ENCODE assay signal across 9 mouse cellular contexts in the genomic region with DNA sequence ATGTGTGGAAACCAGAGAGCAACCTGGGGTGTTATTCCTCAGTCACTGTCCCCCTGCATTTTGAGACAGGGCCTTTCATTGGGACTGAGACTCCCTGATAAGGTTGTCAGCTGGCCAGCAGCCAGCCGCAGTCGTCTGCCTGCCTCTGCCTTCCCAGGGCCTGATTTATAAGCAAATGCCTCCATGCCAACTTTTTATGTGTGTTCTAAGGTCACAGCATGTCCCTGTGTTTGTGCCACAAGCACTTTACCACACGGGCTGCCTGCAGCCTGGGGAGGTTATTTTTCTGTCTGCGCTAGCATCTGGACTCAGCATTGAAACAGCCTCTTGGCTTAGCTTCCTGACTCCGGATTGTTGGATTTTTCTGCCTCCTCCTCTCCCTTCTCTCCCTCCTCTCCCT. TPM values are rescaled to one million over a fixed set of nuclear protein-coding genes. Genes with fewer than 3 reads are reported as not detected.
DNase-seq lines count a peak whose midpoint lies in the region; ATAC-seq and TF ChIP-seq lines count a peak whose summit lies in the region.
"Had no signal": no experiment of that assay in that cellular context is flagged by ENCODE, and none has a peak within 500 bp of the region (broad histone marks: within the 10 kb centered on the region; RNA-seq: fewer than 3 reads in every experiment).

No protein-coding gene starts in this region.

- TF ChIP-seq POLR2A in limb, embryonic 14.5 days (IDR thresholded peaks at IDR 0.05; ENCODE audit: borderline replicate concordance, extremely low read depth, insufficient read depth, insufficient read length): no peak

- H3K4me2 ChIP-seq in midbrain, embryonic 15.5 days: no peak overlapping the region
- no peak overlapping the region for H3K4me2 ChIP-seq in hindbrain, embryonic 13.5 days
- no peak overlapping the region for H3K4me2 ChIP-seq in limb, embryonic 14.5 days (replicated peaks; ENCODE audit: low read depth, low read length, severe bottlenecking)

- H3K27ac ChIP-seq in midbrain, embryonic 10.5 days (replicated peaks): peak overlapping the region; percentile 70; the same call in 1 of the 2 replicates
- H3K27ac ChIP-seq in midbrain, embryonic 15.5 days: no peak overlapping the region
- peak overlapping the region; percentile 52 for H3K27ac ChIP-seq in hindbrain, embryonic 13.5 days
- peak overlapping the region; percentile 71 for H3K27ac ChIP-seq in limb, embryonic 14.5 days (replicated peaks; ENCODE audit: low read depth, low read length)
- H3K27ac ChIP-seq: macrophage had no signal

- no peaks in the 10 kb centered on the region for H3K9me3 ChIP-seq in midbrain, embryonic 10.5 days (replicated peaks)
- no peaks in the 10 kb centered on the region for H3K9me3 ChIP-seq in midbrain, embryonic 15.5 days
- no peaks in the 10 kb centered on the region for H3K9me3 ChIP-seq in hindbrain, embryonic 13.5 days
- no peaks in the 10 kb centered on the region for H3K9me3 ChIP-seq in limb, embryonic 14.5 days (ENCODE audit: control insufficient read depth, low read length)

- DNase-seq in cerebellum, postnatal 14 days: peak; percentile 39 to 41
- DNase-seq in cerebellum, adult 11-12 months: no peak
- DNase-seq in midbrain, embryonic 10.5 days (ENCODE audit: low spot score): no peak
- peak; percentile 39 for DNase-seq in limb, embryonic 14.5 days (ENCODE audit: low spot score)
- no peak for DNase-seq in spleen, adult 18-20 months

- H3K27me3 ChIP-seq in midbrain, embryonic 10.5 days (ENCODE audit: low read depth, poor library complexity, severe bottlenecking): no peaks in the 10 kb centered on the region
- H3K27me3 ChIP-seq in midbrain, embryonic 15.5 days (replicated peaks): no peaks in the 10 kb centered on the region
- H3K27me3 ChIP-seq in hindbrain, embryonic 13.5 days: no peaks in the 10 kb centered on the region
- H3K27me3 ChIP-seq in limb, embryonic 14.5 days (ENCODE audit: control insufficient read depth, insufficient read depth, low read length): no peaks in the 10 kb centered on the region

- WGBS in midbrain, embryonic 10.5 days: 65% methylated on average over 5 of the region's 5 CpGs
- 27% methylated on average over 5 of the region's 5 CpGs for WGBS in midbrain, embryonic 15.5 days
- 43% methylated on average over 5 of the region's 5 CpGs for WGBS in hindbrain, embryonic 13.5 days
- WGBS in limb, embryonic 14.5 days: 22% methylated on average over 5 of the region's 5 CpGs

- no peak overlapping the region for H3K4me3 ChIP-seq in midbrain, embryonic 10.5 days
- no peak overlapping the region for H3K4me3 ChIP-seq in midbrain, embryonic 15.5 days
- no peak overlapping the region for H3K4me3 ChIP-seq in hindbrain, embryonic 13.5 days
- no peak overlapping the region for H3K4me3 ChIP-seq in limb, embryonic 14.5 days (replicated peaks; ENCODE audit: low read length)

- H3K4me1 ChIP-seq in midbrain, embryonic 10.5 days: peaks cover 29% of the 10 kb centered on the region
- H3K4me1 ChIP-seq in midbrain, embryonic 15.5 days: peaks cover 26% of the 10 kb centered on the region
- peaks cover 49% of the 10 kb centered on the region for H3K4me1 ChIP-seq in hindbrain, embryonic 13.5 days (replicated peaks)
- peaks cover 38% of the 10 kb centered on the region for H3K4me1 ChIP-seq in limb, embryonic 14.5 days (ENCODE audit: control insufficient read depth, insufficient read depth, low read length)

- peaks cover 9% of the 10 kb centered on the region; the same call in 1 of the 2 replicates for H3K36me3 ChIP-seq in midbrain, embryonic 10.5 days
- H3K36me3 ChIP-seq in midbrain, embryonic 15.5 days (replicated peaks): no peaks in the 10 kb centered on the region
- no peaks in the 10 kb centered on the region for H3K36me3 ChIP-seq in hindbrain, embryonic 13.5 days
- peaks cover 6% of the 10 kb centered on the region; the same call in 1 of the 2 replicates for H3K36me3 ChIP-seq in limb, embryonic 14.5 days (ENCODE audit: control insufficient read depth, insufficient read depth, low read length)

- ATAC-seq in midbrain, embryonic 15.5 days (replicated peaks): no peak
- ATAC-seq in hindbrain, embryonic 13.5 days (ENCODE audit: low FRiP score): no peak
- no peak for ATAC-seq in limb, embryonic 14.5 days (ENCODE audit: low FRiP score, low read depth)
- no peak for ATAC-seq in activated CD4-positive, CD25-positive, alpha-beta regulatory T cell, adult 4 months

- H3K9ac ChIP-seq in midbrain, embryonic 15.5 days: no peak overlapping the region
- no peak overlapping the region for H3K9ac ChIP-seq in hindbrain, embryonic 13.5 days
- no peak overlapping the region for H3K9ac ChIP-seq in limb, embryonic 14.5 days (ENCODE audit: low read depth, low read length, severe bottlenecking)

RNA-seq across cellular contexts. Expression of a gene that starts 47.9 kb away (rescaled TPM):
- polyA plus RNA-seq in midbrain, embryonic 10.5 days (2016; fragmentation: Nextera tagmentation; extraction: Ambion mirVana): 6.2 and 6.6 TPM in 2 replicates
- 7.5 and 8.3 TPM in 2 replicates for polyA plus RNA-seq in midbrain, embryonic 15.5 days (2015; fragmentation: Nextera tagmentation; extraction: Ambion mirVana)
- 7.3 and 8.1 TPM in 2 replicates for polyA plus RNA-seq in hindbrain, embryonic 13.5 days (2015; fragmentation: Nextera tagmentation; extraction: Ambion mirVana)
- 38.0 and 43.5 TPM in 2 replicates for polyA plus RNA-seq in limb, embryonic 14.5 days (2012; rRNA removed)
- polyA plus RNA-seq in limb, embryonic 14.5 days (2014; fragmentation: Nextera tagmentation; extraction: Ambion mirVana): 23.8 and 28.6 TPM in 2 replicates
- 1 to 10 TPM; 1.0 to 1.2 TPM for polyA plus RNA-seq in activated CD4-positive, CD25-positive, alpha-beta regulatory T cell, adult 4 months (2017; shearing (Covaris generic))

Comparison
In these comparisons a context has a peak if more than half of its experiments do, and no peak if none do; other contexts are left out.
1. DNase-seq: peak in cerebellum, postnatal 14 days (2 of 2) and limb, embryonic 14.5 days (single experiment); none in cerebellum, adult 11-12 months (single experiment), midbrain, embryonic 10.5 days (single experiment) and spleen, adult 18-20 months (0 of 2).